Mouse (Mus musculus) intestine, embryonic 15.5 days (tissue): ENCODE results near the gene Prmt3. TPM values are rescaled to one million over a fixed set of nuclear protein-coding genes. Genes with fewer than 3 reads are reported as not detected.

Experiments used
- ATAC-seq: fragments of 200-750 bp; cut with Nextera tagmentation; 2 replicates; pipeline ENCODE4 v1.8.0; 2017; ENCODE audit warnings: moderate TSS enrichment, moderate library complexity
- H3K27ac ChIP-seq: fragments of 300-500 bp; sonication (generic); 2 replicates; pipeline ENCODE4 v1.5.1; 2015; ENCODE audit warnings: mild to moderate bottlenecking, inconsistent platforms
- H3K27me3 ChIP-seq: fragments of 300-500 bp; sonication (generic); replicated peaks from 2 replicates; pipeline ENCODE4 v1.6.1; 2015; ENCODE audit warnings: inconsistent platforms
- H3K36me3 ChIP-seq: fragments of 300-500 bp; sonication (generic); 2 replicates; pipeline ENCODE4 v1.6.1; 2015; ENCODE audit warnings: inconsistent platforms
- H3K4me1 ChIP-seq: fragments of 300-500 bp; sonication (generic); replicated peaks from 2 replicates; pipeline ENCODE4 v1.6.1; 2015; ENCODE audit warnings: inconsistent platforms
- H3K4me2 ChIP-seq: fragments of 300-500 bp; sonication (generic); replicated peaks from 2 replicates; pipeline ENCODE4 v1.6.1; 2015; ENCODE audit warnings: mild to moderate bottlenecking, inconsistent platforms
- H3K4me3 ChIP-seq: fragments of 300-500 bp; sonication (generic); replicated peaks from 2 replicates; pipeline ENCODE4 v1.5.1; 2015; ENCODE audit warnings: inconsistent platforms
- H3K9ac ChIP-seq: fragments of 300-500 bp; sonication (generic); 2 replicates; pipeline ENCODE4 v1.6.1; 2015; ENCODE audit warnings: inconsistent platforms
- H3K9me3 ChIP-seq: fragments of 300-500 bp; sonication (generic); 2 replicates; pipeline ENCODE4 v1.6.1; 2016; ENCODE audit warnings: inconsistent platforms
- WGBS: fragments of 180-500 bp; shearing (Covaris S2); methylation state at CpG from one replicate; pipeline ENCODE4 v1.1.7; 2015; 5-methylcytosine and 5-hydroxymethylcytosine counted together
- polyA plus RNA-seq: library from polyadenylated mRNA; unstranded; fragments of >200 nt; fragmentation: Nextera tagmentation; extraction: Ambion mirVana; gene quantifications from 2 replicates; pipeline ENCODE4 v1.2.1, GENCODE M21; 2015

The Prmt3 gene
- polyA plus RNA-seq, 1 experiment from 2014 or later: 52.5 TPM

- ATAC-seq: no peak
- Histone ChIP-seq H3K27me3 (peaks cover 80% of the 10 kb centered on the region), H3K36me3 (no peaks in the 10 kb centered on the region), H3K4me3 (no peak overlapping the region), H3K4me2 (no peak overlapping the region), H3K9me3 (no peaks in the 10 kb centered on the region), H3K27ac (no peak overlapping the region), H3K9ac (no peak overlapping the region), H3K4me1 (no peaks in the 10 kb centered on the region; the same call in 1 of the 2 replicates)
- 3% methylated on average over 28 of the region's 28 CpGs for WGBS
These were observed 129.3 kb downstream of the Prmt3 start for GRCm38 (mm10) chr7:49907191-49908171.

Other genes with a start within 250 kb of the Prmt3 start
- not detected in 2 replicates for gene Dbx1, start 141.5 kb upstream of the Prmt3 start, polyA plus RNA-seq
- 21.8 and 23.3 TPM in 2 replicates for gene Htatip2, start 19.2 kb upstream of the Prmt3 start, polyA plus RNA-seq
- not detected in 2 replicates for gene Slc6a5, start 131.8 kb downstream of the Prmt3 start, polyA plus RNA-seq
- 4.0 and 4.3 TPM in 2 replicates for gene Nell1, start 196.5 kb downstream of the Prmt3 start, polyA plus RNA-seq